Mouse (Mus musculus): ENCODE data around the gene Ehd2.
"Not testable (repeated sequence)": the region's sequence is repeated elsewhere in the genome, so short reads cannot be mapped to it uniquely, and the experiment has no call there.

The Ehd2 gene

GRCm38 (mm10) chr7:15945721-15946536 is 21.4 kb downstream of the Ehd2 start, which contains the start of gene Nop53:
TSS of gene Nop53 (minus strand) at chr7:15946074.
- DNase-seq (ENCODE audit: low spot score), result peak; percentile 96

GRCm38 (mm10) chr7:15945211-15945610 is 22.2 kb downstream of the Ehd2 start:
- DNase-seq (ENCODE audit: low spot score), result no peak

GRCm38 (mm10) chr7:15944311-15944710 is 23.1 kb downstream of the Ehd2 start:
- no peak for DNase-seq (ENCODE audit: low spot score)

GRCm38 (mm10) chr7:15938621-15939020 is 28.7 kb downstream of the Ehd2 start:
- DNase-seq (ENCODE audit: low spot score), result no peak

GRCm38 (mm10) chr7:15937491-15937890 is 29.9 kb downstream of the Ehd2 start:
- no peak for DNase-seq (ENCODE audit: low spot score)

- DNase-seq (ENCODE audit: low spot score), result no peak
These were observed 33.7 kb downstream of the Ehd2 start for GRCm38 (mm10) chr7:15933437-15934359.

- no peak for DNase-seq (ENCODE audit: low spot score)
These were observed 35.7 kb downstream of the Ehd2 start for GRCm38 (mm10) chr7:15931635-15932034.

GRCm38 (mm10) chr7:15930543-15930942 is 36.8 kb downstream of the Ehd2 start:
- no peak for DNase-seq (ENCODE audit: low spot score)

- no peak for DNase-seq (ENCODE audit: low spot score)
These were observed 37.5 kb downstream of the Ehd2 start for GRCm38 (mm10) chr7:15929910-15930309.

GRCm38 (mm10) chr7:15922220-15922773 is 45.1 kb downstream of the Ehd2 start, which contains the start of gene Selenow:
TSS of gene Selenow (minus strand) at chr7:15922402.
- peak; percentile 89 for DNase-seq (ENCODE audit: low spot score)

- DNase-seq (ENCODE audit: low spot score), result no peak
These were observed 45.6 kb downstream of the Ehd2 start for GRCm38 (mm10) chr7:15921796-15922195.

- DNase-seq (ENCODE audit: low spot score), result no peak
These were observed 46.6 kb downstream of the Ehd2 start for GRCm38 (mm10) chr7:15920645-15921190.

GRCm38 (mm10) chr7:15919947-15920346 is 47.4 kb downstream of the Ehd2 start:
- DNase-seq (ENCODE audit: low spot score), result no peak

GRCm38 (mm10) chr7:15918371-15918770 is 49.0 kb downstream of the Ehd2 start:
- no peak for DNase-seq (ENCODE audit: low spot score)

- DNase-seq (ENCODE audit: low spot score), result no peak
These were observed 50.4 kb downstream of the Ehd2 start for GRCm38 (mm10) chr7:15916996-15917395.

- DNase-seq (ENCODE audit: low spot score), result no peak
These were observed 51.1 kb downstream of the Ehd2 start for GRCm38 (mm10) chr7:15916134-15916723.

GRCm38 (mm10) chr7:15915695-15916094 is 51.7 kb downstream of the Ehd2 start:
- not testable (repeated sequence) for DNase-seq (ENCODE audit: low spot score)

GRCm38 (mm10) chr7:15914751-15915150 is 52.6 kb downstream of the Ehd2 start:
- no peak for DNase-seq (ENCODE audit: low spot score)

- no peak for DNase-seq (ENCODE audit: low spot score)
These were observed 53.1 kb downstream of the Ehd2 start for GRCm38 (mm10) chr7:15914252-15914651.

GRCm38 (mm10) chr7:15912183-15912582 is 55.2 kb downstream of the Ehd2 start:
- no peak for DNase-seq (ENCODE audit: low spot score)

GRCm38 (mm10) chr7:15910521-15910920 is 56.8 kb downstream of the Ehd2 start:
- no peak for DNase-seq (ENCODE audit: low spot score)

Measured in left cerebral cortex, adult 11 months (tissue).